Mouse (Mus musculus) forebrain, embryonic 13.5 days (tissue): ENCODE measurements around the gene Macrod2. TPM values are rescaled to one million over a fixed set of nuclear protein-coding genes. Genes with fewer than 3 reads are reported as not detected.

Experiments
- ATAC-seq: fragments of 200-750 bp; cut with Nextera tagmentation; 2 replicates; pipeline ENCODE4 v1.8.0; 2017
- H3K27ac ChIP-seq: fragments of 300-500 bp; sonication (generic); 2 replicates; pipeline ENCODE4 v1.5.1; 2015; ENCODE audit warnings: inconsistent platforms, mild to moderate bottlenecking, moderate library complexity
- H3K27me3 ChIP-seq: fragments of 300-500 bp; sonication (generic); 2 replicates; pipeline ENCODE4 v1.6.1; 2015; ENCODE audit warnings: mild to moderate bottlenecking, inconsistent platforms
- H3K36me3 ChIP-seq: fragments of 300-500 bp; sonication (generic); 2 replicates; pipeline ENCODE4 v1.6.1; 2015; ENCODE audit warnings: mild to moderate bottlenecking, inconsistent platforms; ENCODE audit not compliant: poor library complexity, severe bottlenecking
- H3K4me1 ChIP-seq: fragments of 300-500 bp; sonication (generic); 2 replicates; pipeline ENCODE4 v1.6.1; 2015; ENCODE audit warnings: inconsistent platforms
- H3K4me2 ChIP-seq: fragments of 300-500 bp; sonication (generic); 2 replicates; pipeline ENCODE4 v1.6.1; 2015; ENCODE audit warnings: inconsistent platforms, mild to moderate bottlenecking, moderate library complexity
- H3K4me3 ChIP-seq: fragments of 300-500 bp; sonication (generic); 2 replicates; pipeline ENCODE4 v1.5.1; 2015; ENCODE audit warnings: mild to moderate bottlenecking, inconsistent platforms
- H3K9ac ChIP-seq: fragments of 300-500 bp; sonication (generic); 2 replicates; pipeline ENCODE4 v1.6.1; 2015; ENCODE audit warnings: mild to moderate bottlenecking, inconsistent platforms
- H3K9me3 ChIP-seq: fragments of 300-500 bp; sonication (generic); replicated peaks from 2 replicates; pipeline ENCODE4 v1.6.1; 2016; ENCODE audit warnings: inconsistent platforms
- WGBS: fragments of 180-500 bp; shearing (Covaris S2); methylation state at CpG from one replicate; pipeline ENCODE4 v1.1.7; 2015; 5-methylcytosine and 5-hydroxymethylcytosine counted together
- polyA plus RNA-seq: library from polyadenylated mRNA; unstranded; fragments of >200 nt; fragmentation: Nextera tagmentation; extraction: Ambion mirVana; gene quantifications from 2 replicates; pipeline ENCODE4 v1.2.1, GENCODE M21; 2015

The Macrod2 gene
- polyA plus RNA-seq, 1 experiment from 2014 or later, result 73.5 TPM

DNA sequence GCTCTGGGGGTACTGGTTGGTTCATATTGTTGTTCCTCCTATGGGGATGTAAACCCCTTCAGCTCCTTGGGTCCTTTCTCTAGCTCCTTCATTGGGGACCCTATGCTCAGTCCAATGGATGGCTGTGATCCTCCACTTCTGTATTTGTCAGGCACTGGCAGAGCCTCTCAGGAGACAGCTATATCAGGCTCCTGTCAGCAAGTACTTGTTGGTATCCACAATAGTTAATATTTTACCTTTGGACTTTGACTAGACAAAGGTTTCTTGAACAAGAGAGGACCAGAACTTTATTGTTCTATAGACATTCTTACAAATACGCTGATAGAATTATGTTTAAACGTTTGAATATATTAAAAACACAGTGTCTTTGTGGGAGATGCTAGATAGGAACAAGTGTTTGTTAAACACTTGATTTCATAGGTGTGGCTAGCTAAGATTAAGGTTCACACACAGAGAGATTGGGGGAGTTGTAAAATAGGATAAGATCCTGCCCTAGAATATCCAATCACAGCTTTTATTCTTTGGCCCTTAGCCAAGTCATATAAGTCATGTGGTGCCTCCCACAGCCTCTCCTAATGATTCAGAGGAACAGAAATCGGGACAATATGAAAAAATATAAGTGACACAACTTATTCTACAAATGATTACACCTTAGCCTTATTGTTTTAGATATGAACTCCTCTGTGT is 501.4 kb downstream of the Macrod2 start:
- WGBS, result 83% methylated on average over 3 of the region's 3 CpGs
- Histone ChIP-seq H3K4me2 (no peak overlapping the region), H3K27me3 (no peaks in the 10 kb centered on the region), H3K27ac (no peak overlapping the region), H3K4me1 (no peaks in the 10 kb centered on the region), H3K9me3 (no peaks in the 10 kb centered on the region), H3K4me3 (no peak overlapping the region), H3K36me3 (no peaks in the 10 kb centered on the region), H3K9ac (no peak overlapping the region)
- no peak for ATAC-seq

DNA sequence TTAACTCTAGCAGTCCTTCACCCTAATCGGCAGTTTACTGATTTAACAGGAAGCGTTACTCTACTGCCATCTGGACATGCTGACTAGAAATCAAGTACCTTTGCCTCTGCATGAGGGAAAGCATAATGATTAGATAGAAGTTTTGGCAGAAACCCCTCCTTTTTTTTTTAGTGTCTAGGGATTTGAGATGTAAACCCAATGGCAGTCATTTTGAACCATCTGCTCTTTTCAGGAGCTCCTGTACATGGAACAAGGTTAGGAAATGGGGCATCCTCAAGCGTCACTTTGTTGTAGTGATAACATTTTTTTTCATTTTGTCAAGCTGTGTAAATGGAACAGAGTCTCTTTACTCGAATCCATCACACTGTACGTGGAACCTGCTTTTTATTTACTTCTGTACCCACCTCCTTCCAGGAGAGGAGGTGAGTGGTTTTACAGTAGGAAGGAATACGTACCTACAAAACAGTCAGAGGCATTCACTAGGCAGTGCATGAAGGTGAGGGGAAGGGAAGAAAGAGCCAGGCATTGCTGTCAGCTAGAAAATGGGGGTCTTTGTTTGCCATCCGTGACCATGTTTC is 503.4 kb downstream of the Macrod2 start:
- Histone ChIP-seq H3K9me3 (no peaks in the 10 kb centered on the region), H3K36me3 (no peaks in the 10 kb centered on the region), H3K4me3 (no peak overlapping the region), H3K4me2 (no peak overlapping the region), H3K4me1 (no peaks in the 10 kb centered on the region), H3K27ac (no peak overlapping the region), H3K9ac (no peak overlapping the region), H3K27me3 (no peaks in the 10 kb centered on the region)
- 66% methylated on average over 7 of the region's 7 CpGs for WGBS
- ATAC-seq, result peak; percentile 36; the same call in 1 of the 2 replicates

DNA sequence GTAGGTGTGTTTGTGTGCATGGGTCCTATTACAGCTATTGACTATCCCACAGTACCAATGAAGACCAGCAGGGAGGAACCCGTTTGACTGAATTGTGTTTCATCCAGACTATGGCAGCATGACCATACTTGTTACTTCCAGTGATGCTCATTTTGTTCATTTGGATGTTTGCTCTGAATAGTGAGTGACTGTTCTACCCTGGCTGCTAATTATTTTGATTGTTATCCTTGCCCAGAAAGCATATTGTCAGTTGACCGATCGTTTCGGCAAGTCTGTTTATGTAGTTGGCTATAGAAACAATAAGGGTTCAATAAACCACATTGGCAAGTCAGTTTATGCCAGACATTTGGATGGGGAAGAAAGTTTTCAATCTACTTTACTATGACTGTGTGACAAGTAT is 510.2 kb downstream of the Macrod2 start:
- ATAC-seq, result no peak
- WGBS, result 39% methylated on average over 4 of the region's 4 CpGs
- no peak overlapping the region for H3K4me2 ChIP-seq
- H3K27me3 ChIP-seq, result no peaks in the 10 kb centered on the region
- H3K4me3 ChIP-seq, result no peak overlapping the region
- no peaks in the 10 kb centered on the region for H3K36me3 ChIP-seq
- peaks cover 6% of the 10 kb centered on the region; the same call in 1 of the 2 replicates for H3K4me1 ChIP-seq
- no peak overlapping the region for H3K9ac ChIP-seq
- no peaks in the 10 kb centered on the region for H3K9me3 ChIP-seq
- H3K27ac ChIP-seq, result no peak overlapping the region

DNA sequence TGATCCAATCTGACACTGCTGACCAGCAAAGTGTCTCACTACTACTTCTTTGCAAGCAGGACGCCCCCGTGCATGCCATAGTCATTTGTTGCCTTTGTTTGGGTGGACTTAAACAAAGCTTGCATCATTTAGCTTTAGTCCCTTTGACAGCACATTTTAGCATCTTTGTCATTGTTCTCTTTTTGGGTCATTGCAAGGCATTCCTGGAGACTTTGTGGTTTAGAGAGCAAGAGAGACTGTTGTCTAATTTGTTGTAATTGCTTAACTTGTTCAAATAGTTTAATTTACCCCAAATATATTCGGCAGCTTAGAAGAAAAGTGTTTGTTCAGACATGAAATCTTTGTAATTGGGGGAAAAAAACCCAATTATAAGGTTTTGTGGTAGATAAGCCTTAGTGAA is 511.0 kb downstream of the Macrod2 start:
- H3K9me3 ChIP-seq, result no peaks in the 10 kb centered on the region
- H3K4me3 ChIP-seq, result no peak overlapping the region
- no peak for ATAC-seq
- no peak overlapping the region for H3K27ac ChIP-seq
- H3K36me3 ChIP-seq, result no peaks in the 10 kb centered on the region
- no peaks in the 10 kb centered on the region for H3K27me3 ChIP-seq
- H3K9ac ChIP-seq, result no peak overlapping the region
- WGBS, result 11% methylated on average over 3 of the region's 3 CpGs
- H3K4me1 ChIP-seq, result peaks cover 6% of the 10 kb centered on the region; the same call in 1 of the 2 replicates
- H3K4me2 ChIP-seq, result no peak overlapping the region

DNA sequence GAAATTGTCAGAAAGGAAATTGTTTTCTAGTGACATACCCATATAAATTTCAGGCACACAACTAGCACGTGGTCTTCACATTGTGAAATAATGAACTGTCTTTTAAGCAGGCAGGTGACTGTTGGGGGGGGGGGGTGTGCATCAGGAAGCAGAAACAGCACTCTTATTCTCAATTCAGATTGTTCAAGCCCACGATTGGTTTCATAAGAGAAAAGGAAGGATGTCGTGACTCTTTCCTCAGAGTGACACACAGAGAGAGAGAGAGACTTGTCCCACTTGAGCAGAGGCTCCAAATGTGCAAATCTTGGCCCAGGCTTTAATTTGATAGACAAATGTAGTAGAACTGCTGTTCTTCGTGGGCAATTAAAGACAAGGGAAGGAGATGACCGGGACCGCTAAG is 516.4 kb downstream of the Macrod2 start:
- Histone ChIP-seq H3K36me3 (no peaks in the 10 kb centered on the region), H3K27ac (no peak overlapping the region), H3K9me3 (no peaks in the 10 kb centered on the region), H3K27me3 (no peaks in the 10 kb centered on the region), H3K4me2 (no peak overlapping the region), H3K4me1 (peaks cover 16% of the 10 kb centered on the region), H3K9ac (no peak overlapping the region), H3K4me3 (no peak overlapping the region)
- WGBS, result 44% methylated on average over 6 of the region's 6 CpGs
- no peak for ATAC-seq

DNA sequence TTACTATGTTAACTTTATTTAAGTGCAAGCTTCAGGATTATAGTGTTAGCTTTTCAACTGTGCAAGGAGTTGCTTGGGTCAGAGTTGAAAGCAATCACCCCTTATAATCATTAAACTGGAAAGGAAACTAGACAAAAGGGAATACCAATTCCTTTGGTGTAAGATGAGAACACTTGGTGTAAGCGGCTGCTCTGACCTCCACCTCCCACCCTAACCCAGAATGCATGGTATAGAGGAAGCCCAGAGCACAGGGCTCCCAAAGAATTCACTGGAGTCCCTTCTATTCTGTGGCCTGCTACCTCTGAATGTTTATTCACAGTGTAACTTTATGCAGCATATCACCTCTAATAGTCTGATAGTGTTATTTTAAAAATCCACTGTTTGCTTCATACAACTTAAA is 517.1 kb downstream of the Macrod2 start:
- no peak overlapping the region for H3K27ac ChIP-seq
- peaks cover 16% of the 10 kb centered on the region for H3K4me1 ChIP-seq
- 45% methylated on average over 1 of the region's 1 CpGs for WGBS
- H3K9ac ChIP-seq, result no peak overlapping the region
- no peaks in the 10 kb centered on the region for H3K9me3 ChIP-seq
- no peak overlapping the region for H3K4me3 ChIP-seq
- H3K4me2 ChIP-seq, result no peak overlapping the region
- no peak for ATAC-seq
- no peaks in the 10 kb centered on the region for H3K36me3 ChIP-seq
- H3K27me3 ChIP-seq, result no peaks in the 10 kb centered on the region

DNA sequence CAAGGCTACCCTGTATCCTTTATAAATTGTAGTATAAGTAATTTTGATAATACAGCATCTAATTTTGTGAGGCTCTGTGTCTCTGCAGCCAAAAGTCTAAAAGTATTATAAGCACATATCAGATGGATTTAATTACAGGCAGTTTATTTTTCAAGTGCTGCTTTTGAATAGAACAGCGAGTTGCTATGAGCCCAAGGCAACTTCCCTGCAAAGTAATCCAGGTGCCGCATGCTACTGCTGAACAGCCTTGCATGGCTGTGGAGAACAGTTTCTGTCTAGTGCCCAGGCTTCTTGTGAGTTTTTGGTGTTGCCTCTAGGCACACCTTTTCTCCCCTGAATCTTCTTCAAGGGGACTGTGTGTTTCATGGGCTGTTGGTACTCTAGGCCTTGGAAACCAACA is 517.8 kb downstream of the Macrod2 start:
- H3K9me3 ChIP-seq, result no peaks in the 10 kb centered on the region
- H3K4me3 ChIP-seq, result no peak overlapping the region
- H3K27ac ChIP-seq, result no peak overlapping the region
- peaks cover 16% of the 10 kb centered on the region for H3K4me1 ChIP-seq
- H3K4me2 ChIP-seq, result no peak overlapping the region
- WGBS, result 61% methylated on average over 2 of the region's 2 CpGs
- no peaks in the 10 kb centered on the region for H3K27me3 ChIP-seq
- ATAC-seq, result no peak
- no peaks in the 10 kb centered on the region for H3K36me3 ChIP-seq
- no peak overlapping the region for H3K9ac ChIP-seq

DNA sequence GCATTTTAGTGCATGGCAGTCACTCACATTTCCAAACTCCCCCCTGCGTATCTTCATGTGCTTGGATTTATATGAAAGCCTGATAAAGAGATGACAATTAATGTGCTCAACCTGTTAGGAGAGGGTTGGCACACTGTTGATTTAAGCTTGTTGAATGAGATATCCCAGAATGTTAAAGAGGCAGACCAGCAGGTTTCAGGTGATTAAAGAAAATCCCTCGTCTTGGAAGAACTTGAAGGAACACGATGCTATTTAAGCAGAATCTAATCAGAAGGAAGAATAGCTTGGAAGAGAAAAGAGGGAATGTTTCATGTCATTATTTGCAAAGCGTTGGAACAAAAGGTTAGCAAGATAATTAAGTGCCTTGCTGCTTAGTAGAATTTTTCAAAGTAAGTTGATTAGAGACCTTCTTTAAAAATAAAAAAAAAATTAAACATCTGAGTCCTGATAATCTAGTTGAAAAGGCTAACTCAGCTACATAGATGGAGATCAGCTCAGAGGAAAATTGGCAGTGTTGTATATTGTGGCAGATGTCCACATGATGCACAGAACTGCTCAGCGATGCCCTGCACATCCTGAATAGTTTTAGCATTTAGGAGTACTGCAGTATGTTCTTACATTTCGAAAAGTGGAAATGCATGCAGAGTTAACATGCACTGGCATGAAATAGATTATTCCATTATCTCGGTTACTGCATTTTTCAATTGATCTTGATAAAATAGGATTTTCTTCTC is 518.7 kb downstream of the Macrod2 start:
- Histone ChIP-seq H3K9ac (no peak overlapping the region), H3K4me2 (no peak overlapping the region), H3K36me3 (no peaks in the 10 kb centered on the region), H3K9me3 (no peaks in the 10 kb centered on the region), H3K4me1 (peaks cover 16% of the 10 kb centered on the region), H3K27ac (no peak overlapping the region), H3K4me3 (no peak overlapping the region), H3K27me3 (no peaks in the 10 kb centered on the region)
- ATAC-seq, result peak; percentile 84
- WGBS, result 29% methylated on average over 7 of the region's 7 CpGs

DNA sequence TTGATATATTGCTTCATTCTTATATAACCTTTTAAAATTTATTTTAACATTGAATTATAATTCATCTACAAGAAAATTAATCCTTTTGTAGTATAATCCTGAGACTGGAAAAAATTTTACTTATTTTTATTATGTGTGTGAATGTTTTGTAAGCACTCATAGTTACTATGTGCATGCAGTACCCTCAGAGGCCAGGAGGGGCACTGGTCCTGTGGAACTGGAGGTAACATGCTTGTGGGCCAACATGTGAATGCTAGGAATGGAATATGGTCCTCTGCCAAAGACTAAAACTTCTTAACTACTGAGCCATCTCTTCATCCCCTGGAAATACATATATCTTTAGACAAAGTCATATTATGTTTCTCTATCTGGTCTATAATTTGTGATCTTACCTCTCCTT is 531.8 kb downstream of the Macrod2 start:
- no peaks in the 10 kb centered on the region for H3K27me3 ChIP-seq
- ATAC-seq, result no peak
- no peaks in the 10 kb centered on the region for H3K4me1 ChIP-seq
- H3K27ac ChIP-seq, result no peak overlapping the region
- no peaks in the 10 kb centered on the region for H3K9me3 ChIP-seq
- H3K9ac ChIP-seq, result no peak overlapping the region
- no peaks in the 10 kb centered on the region for H3K36me3 ChIP-seq
- no peak overlapping the region for H3K4me3 ChIP-seq
- no peak overlapping the region for H3K4me2 ChIP-seq

DNA sequence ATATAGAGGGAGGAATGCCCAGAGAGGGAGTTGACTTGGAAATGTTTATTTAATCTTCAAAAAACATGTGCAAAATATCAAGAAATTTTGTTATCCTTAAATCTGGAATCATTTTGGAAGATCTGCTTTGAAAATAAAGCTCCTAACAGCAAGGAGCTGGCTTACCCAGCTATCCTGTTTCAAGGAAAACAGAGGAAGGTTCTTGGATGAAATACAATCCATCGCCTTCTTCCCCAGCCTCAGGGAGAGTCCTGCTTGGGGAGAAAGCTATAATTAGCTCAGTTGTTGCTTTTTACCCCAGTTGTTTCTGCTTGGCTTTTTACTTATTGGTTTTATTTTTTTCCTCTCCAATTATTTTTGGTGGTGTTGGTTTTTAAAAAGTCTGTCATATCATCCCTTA is 539.4 kb downstream of the Macrod2 start:
- H3K4me1 ChIP-seq, result no peaks in the 10 kb centered on the region
- 91% methylated on average over 1 of the region's 1 CpGs for WGBS
- no peaks in the 10 kb centered on the region for H3K27me3 ChIP-seq
- no peaks in the 10 kb centered on the region for H3K36me3 ChIP-seq
- no peak for ATAC-seq
- H3K4me2 ChIP-seq, result no peak overlapping the region
- H3K27ac ChIP-seq, result no peak overlapping the region
- no peak overlapping the region for H3K4me3 ChIP-seq
- no peak overlapping the region for H3K9ac ChIP-seq
- no peaks in the 10 kb centered on the region for H3K9me3 ChIP-seq

DNA sequence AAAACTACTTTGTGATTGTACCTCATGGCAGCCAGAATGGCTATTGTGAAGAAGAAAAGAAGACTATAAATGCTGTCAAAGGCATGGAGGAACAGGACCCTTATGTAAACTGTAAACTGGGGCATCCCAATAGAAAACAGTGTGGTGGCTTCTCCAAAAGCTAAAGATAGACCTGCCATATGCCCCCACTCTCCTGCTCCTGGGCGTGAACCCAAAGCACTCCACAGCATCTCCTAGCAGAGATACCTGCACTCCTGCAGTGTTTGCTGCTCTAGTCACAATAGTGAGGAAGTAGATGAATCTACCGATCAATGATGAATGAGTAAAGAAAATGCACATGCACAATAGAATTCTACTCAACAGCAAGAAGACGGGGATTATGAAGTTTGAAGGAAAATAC is 554.4 kb downstream of the Macrod2 start:
- H3K9ac ChIP-seq, result no peak overlapping the region
- no peak for ATAC-seq
- no peaks in the 10 kb centered on the region for H3K9me3 ChIP-seq
- no peaks in the 10 kb centered on the region for H3K4me1 ChIP-seq
- no peak overlapping the region for H3K27ac ChIP-seq
- 94% methylated on average over 3 of the region's 3 CpGs for WGBS
- no peaks in the 10 kb centered on the region for H3K27me3 ChIP-seq
- no peaks in the 10 kb centered on the region for H3K36me3 ChIP-seq
- no peak overlapping the region for H3K4me3 ChIP-seq
- no peak overlapping the region for H3K4me2 ChIP-seq

DNA sequence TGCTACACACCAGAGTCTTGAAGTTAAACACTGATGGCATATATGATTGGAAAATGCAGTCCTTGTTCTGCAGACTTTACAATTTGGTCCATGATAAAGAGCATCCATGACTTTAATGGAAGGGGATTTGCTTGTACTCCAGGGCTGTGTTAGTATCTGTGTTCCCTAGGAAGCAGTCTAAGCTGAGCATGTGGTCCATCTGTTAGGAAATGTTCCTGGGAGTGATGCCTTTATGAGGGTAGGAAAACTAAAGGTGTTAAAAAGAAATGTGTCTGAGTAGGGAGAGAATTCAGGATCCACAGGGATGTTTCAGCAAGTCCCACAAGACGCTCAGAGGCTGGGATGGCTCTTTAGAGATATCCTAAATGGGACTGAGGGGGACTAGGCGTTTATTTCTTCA is 564.1 kb downstream of the Macrod2 start:
- WGBS, result 67% methylated on average over 2 of the region's 2 CpGs
- ATAC-seq, result peak; percentile 55
- Histone ChIP-seq H3K36me3 (no peaks in the 10 kb centered on the region), H3K27ac (no peak overlapping the region), H3K4me1 (no peaks in the 10 kb centered on the region), H3K9me3 (no peaks in the 10 kb centered on the region), H3K9ac (no peak overlapping the region), H3K4me3 (no peak overlapping the region), H3K27me3 (no peaks in the 10 kb centered on the region), H3K4me2 (no peak overlapping the region)
